Mouse (Mus musculus): ENCODE data around the gene Chil1. TPM values are rescaled to one million over a fixed set of nuclear protein-coding genes. Genes with fewer than 3 reads are reported as not detected.

Gene Chil1
- polyA plus RNA-seq, 1 experiment from 2014 or later, result 1.1 TPM

DNA sequence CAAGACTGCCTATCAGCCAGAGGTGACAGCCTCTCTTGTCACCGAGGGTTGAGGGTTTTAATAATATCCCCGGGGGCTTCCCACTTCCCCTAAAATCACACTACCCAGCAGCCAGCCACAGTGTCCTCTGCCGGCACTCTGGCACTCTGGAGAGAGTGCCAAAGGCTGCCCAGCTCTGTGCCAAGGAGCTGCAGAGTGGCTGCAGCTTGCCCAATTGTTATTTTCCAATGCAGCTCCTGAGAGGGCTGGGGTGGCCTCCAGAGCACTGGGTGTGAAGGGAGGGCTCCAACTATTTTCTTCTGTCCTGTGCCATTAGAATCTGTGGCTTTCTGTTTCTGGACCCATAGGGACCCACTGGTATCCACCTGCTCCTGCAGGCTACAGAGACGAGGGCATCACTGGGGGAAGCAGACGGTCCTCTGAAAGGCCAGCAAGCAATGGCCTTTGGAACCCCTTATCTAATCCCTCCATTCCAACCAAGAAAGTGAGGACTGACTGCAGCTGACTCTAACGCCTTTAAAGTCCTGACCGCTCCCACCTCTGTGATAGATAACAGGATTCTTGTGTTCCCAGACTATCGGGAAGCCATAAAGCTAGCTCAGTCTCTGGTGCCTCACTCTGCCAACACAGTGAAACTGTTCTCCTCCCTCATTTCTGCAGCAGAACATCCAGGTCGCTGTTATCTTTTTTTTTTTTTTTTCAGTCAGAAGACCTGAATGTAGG, 23.5 kb downstream of the Chil1 start:
- no peak overlapping the region for H3K4me2 ChIP-seq (replicated peaks; ENCODE audit: low read depth, low read length)

DNA sequence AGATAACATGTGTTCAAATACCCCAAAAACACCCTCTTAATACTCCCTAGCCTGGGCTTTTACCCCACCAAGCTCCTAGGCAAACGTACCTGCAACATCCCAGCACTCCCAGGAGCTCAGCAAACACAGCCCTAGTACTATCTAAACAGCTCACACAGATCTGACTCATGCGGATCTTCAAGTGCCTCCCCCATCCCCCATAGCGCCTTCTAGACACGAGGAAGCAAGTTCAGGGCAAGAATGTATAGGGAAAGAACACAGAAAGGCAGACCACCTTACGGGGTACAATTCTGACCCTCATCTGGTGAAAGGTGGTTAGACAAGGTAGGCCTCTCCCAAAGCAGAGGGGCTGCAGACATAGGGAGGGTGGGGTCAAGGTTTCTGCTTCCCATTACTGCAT, 24.1 kb downstream of the Chil1 start:
- Histone ChIP-seq H3K9ac (ENCODE audit: low read depth, low read length) (no peak overlapping the region), H3K27me3 (ENCODE audit: control insufficient read depth, insufficient read depth, low read length) (no peaks in the 10 kb centered on the region), H3K27ac (ENCODE audit: low read depth, low read length) (no peak overlapping the region), H3K36me3 (ENCODE audit: control insufficient read depth, insufficient read depth, low read length) (no peaks in the 10 kb centered on the region), H3K4me3 (ENCODE audit: low read depth, low read length) (no peak overlapping the region), H3K4me1 (replicated peaks; ENCODE audit: control insufficient read depth, insufficient read depth, low read length) (no peaks in the 10 kb centered on the region), H3K9me3 (ENCODE audit: control insufficient read depth, low read length) (no peaks in the 10 kb centered on the region), H3K4me2 (replicated peaks; ENCODE audit: low read depth, low read length) (no peak overlapping the region)
- no peak for DNase-seq (ENCODE audit: low spot score)
- 51% methylated on average over 5 of the region's 5 CpGs for WGBS
- ATAC-seq (ENCODE audit: low FRiP score), result no peak

More for the DNA sequence above, 23.5 kb downstream of the Chil1 start:
- Histone ChIP-seq H3K4me1 (replicated peaks; ENCODE audit: control insufficient read depth, insufficient read depth, low read length) (no peaks in the 10 kb centered on the region), H3K36me3 (ENCODE audit: control insufficient read depth, insufficient read depth, low read length) (no peaks in the 10 kb centered on the region), H3K9me3 (ENCODE audit: control insufficient read depth, low read length) (no peaks in the 10 kb centered on the region), H3K27ac (ENCODE audit: low read depth, low read length) (no peak overlapping the region), H3K9ac (ENCODE audit: low read depth, low read length) (no peak overlapping the region), H3K4me3 (ENCODE audit: low read depth, low read length) (no peak overlapping the region), H3K27me3 (ENCODE audit: control insufficient read depth, insufficient read depth, low read length) (no peaks in the 10 kb centered on the region)
- DNase-seq (ENCODE audit: low spot score) (no peak), ATAC-seq (ENCODE audit: low FRiP score) (no peak)
- 65% methylated on average over 9 of the region's 9 CpGs for WGBS

DNA sequence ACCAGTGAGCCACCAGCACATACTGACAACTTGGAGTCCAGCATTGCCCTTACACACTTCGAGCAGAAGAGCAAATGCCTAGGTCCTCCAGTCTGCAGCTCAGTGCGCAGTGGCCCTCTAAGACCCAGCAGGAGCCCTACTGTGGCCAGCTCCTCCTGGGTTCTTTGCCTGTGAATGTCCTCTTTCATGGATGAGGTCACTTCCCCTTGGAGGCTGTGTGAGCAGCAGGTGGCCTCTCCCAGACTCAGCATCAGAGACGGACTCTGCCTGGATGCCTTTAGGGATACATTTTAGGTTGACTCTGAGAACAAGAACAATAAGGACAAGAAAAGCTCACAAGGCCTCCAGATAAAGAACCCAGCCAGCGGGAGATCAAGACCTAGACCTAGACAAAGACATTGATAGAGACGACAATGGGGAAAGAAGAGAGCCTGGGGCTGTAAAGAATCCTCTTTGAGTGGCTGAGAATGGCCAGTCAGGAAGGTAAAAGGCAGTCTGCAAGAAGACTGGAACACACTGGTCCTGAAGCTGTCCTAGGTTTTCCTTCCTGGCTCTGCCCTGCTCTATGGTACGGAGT, 28.3 kb downstream of the Chil1 start:
- ATAC-seq (ENCODE audit: low FRiP score) (no peak), DNase-seq (ENCODE audit: low spot score) (no peak)
- Histone ChIP-seq H3K36me3 (ENCODE audit: control insufficient read depth, insufficient read depth, low read length) (no peaks in the 10 kb centered on the region), H3K4me1 (replicated peaks; ENCODE audit: control insufficient read depth, insufficient read depth, low read length) (0 out of 2 replicates have a peak, but pooled peaks cover 3% of the 10 kb centered on the region), H3K4me2 (replicated peaks; ENCODE audit: low read depth, low read length) (no peak overlapping the region), H3K27ac (ENCODE audit: low read depth, low read length) (no peak overlapping the region), H3K9ac (ENCODE audit: low read depth, low read length) (no peak overlapping the region), H3K4me3 (ENCODE audit: low read depth, low read length) (no peak overlapping the region), H3K9me3 (ENCODE audit: control insufficient read depth, low read length) (no peaks in the 10 kb centered on the region), H3K27me3 (ENCODE audit: control insufficient read depth, insufficient read depth, low read length) (no peaks in the 10 kb centered on the region)
- 55% methylated on average over 6 of the region's 6 CpGs for WGBS

GRCm38 (mm10) chr1:134211043-134211442, 29.1 kb downstream of the Chil1 start:
- H3K36me3 ChIP-seq (ENCODE audit: control insufficient read depth, insufficient read depth, low read length), result no peaks in the 10 kb centered on the region
- no peak for ATAC-seq (ENCODE audit: low FRiP score)
- no peak overlapping the region for H3K4me2 ChIP-seq (replicated peaks; ENCODE audit: low read depth, low read length)
- H3K27me3 ChIP-seq (ENCODE audit: control insufficient read depth, insufficient read depth, low read length), result no peaks in the 10 kb centered on the region
- 0 out of 2 replicates have a peak, but pooled peaks cover 6% of the 10 kb centered on the region for H3K4me1 ChIP-seq (replicated peaks; ENCODE audit: control insufficient read depth, insufficient read depth, low read length)
- H3K27ac ChIP-seq (ENCODE audit: low read depth, low read length), result no peak overlapping the region
- no peak for DNase-seq (ENCODE audit: low spot score)
- no peak overlapping the region for H3K4me3 ChIP-seq (ENCODE audit: low read depth, low read length)
- H3K9ac ChIP-seq (ENCODE audit: low read depth, low read length), result no peak overlapping the region
- WGBS, result 62% methylated on average over 6 of the region's 6 CpGs
- H3K9me3 ChIP-seq (ENCODE audit: control insufficient read depth, low read length), result no peaks in the 10 kb centered on the region

- Histone ChIP-seq H3K4me2 (replicated peaks; ENCODE audit: low read depth, low read length) (no peak overlapping the region), H3K9me3 (ENCODE audit: control insufficient read depth, low read length) (no peaks in the 10 kb centered on the region), H3K4me1 (replicated peaks; ENCODE audit: control insufficient read depth, insufficient read depth, low read length) (0 out of 2 replicates have a peak, but pooled peaks cover 6% of the 10 kb centered on the region), H3K4me3 (ENCODE audit: low read depth, low read length) (no peak overlapping the region), H3K27ac (ENCODE audit: low read depth, low read length) (no peak overlapping the region), H3K36me3 (ENCODE audit: control insufficient read depth, insufficient read depth, low read length) (no peaks in the 10 kb centered on the region), H3K9ac (ENCODE audit: low read depth, low read length) (no peak overlapping the region), H3K27me3 (ENCODE audit: control insufficient read depth, insufficient read depth, low read length) (no peaks in the 10 kb centered on the region)
- ATAC-seq (ENCODE audit: low FRiP score), result no peak
- 21% methylated on average over 2 of the region's 2 CpGs for WGBS
- DNase-seq (ENCODE audit: low spot score), result no peak
Measured at GRCm38 (mm10) chr1:134211631-134212030, 29.7 kb downstream of the Chil1 start.

DNA sequence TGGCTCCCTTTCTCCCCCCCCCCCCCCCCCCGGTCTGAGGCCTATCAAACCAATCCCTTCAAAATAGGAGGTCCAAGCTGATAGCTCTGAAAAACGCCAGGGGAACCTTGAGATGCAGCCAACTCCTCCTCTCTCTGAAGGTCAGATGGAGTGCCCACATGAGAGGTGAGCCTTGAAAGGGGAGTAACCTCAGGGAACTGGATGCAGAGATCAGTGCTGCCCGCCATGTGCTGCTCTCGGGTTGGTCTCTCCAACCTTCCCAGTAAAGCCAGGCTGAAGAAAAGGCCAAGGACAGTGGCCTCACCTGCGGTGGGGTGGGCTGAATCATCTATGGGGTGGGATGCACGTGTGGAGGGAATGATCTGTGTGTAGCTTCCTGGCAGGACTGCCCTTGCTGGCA, 30.4 kb downstream of the Chil1 start:
- Histone ChIP-seq H3K4me2 (replicated peaks; ENCODE audit: low read depth, low read length) (no peak overlapping the region), H3K27ac (ENCODE audit: low read depth, low read length) (no peak overlapping the region), H3K9me3 (ENCODE audit: control insufficient read depth, low read length) (no peaks in the 10 kb centered on the region), H3K9ac (ENCODE audit: low read depth, low read length) (no peak overlapping the region), H3K4me1 (replicated peaks; ENCODE audit: control insufficient read depth, insufficient read depth, low read length) (0 out of 2 replicates have a peak, but pooled peaks cover 6% of the 10 kb centered on the region), H3K4me3 (ENCODE audit: low read depth, low read length) (no peak overlapping the region), H3K36me3 (ENCODE audit: control insufficient read depth, insufficient read depth, low read length) (no peaks in the 10 kb centered on the region), H3K27me3 (ENCODE audit: control insufficient read depth, insufficient read depth, low read length) (no peaks in the 10 kb centered on the region)
- no peak for ATAC-seq (ENCODE audit: low FRiP score)
- WGBS, result 80% methylated on average over 5 of the region's 6 CpGs
- DNase-seq (ENCODE audit: low spot score), result no peak

DNA sequence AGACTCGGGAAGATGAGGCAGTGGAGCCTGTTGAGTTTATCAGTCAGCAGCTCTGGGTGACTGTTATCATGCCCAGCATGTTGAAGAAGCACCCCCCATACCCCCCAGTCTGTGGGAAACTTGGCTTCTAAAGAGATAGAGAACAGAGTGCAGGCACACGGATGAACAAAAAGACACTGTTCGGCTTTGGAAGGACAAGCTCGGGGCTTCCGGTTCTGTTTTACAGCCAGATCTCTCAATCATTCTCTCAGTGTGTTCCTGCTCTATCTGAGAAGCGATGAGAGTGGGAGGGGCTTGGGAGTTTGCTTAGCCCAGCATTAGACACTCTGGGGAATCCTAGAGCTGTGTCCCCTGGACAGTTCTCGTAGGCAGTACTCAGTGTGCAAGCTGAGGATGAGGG, 31.4 kb downstream of the Chil1 start:
- Histone ChIP-seq H3K9me3 (ENCODE audit: control insufficient read depth, low read length) (no peaks in the 10 kb centered on the region), H3K4me3 (ENCODE audit: low read depth, low read length) (no peak overlapping the region), H3K9ac (ENCODE audit: low read depth, low read length) (no peak overlapping the region), H3K27ac (ENCODE audit: low read depth, low read length) (no peak overlapping the region), H3K36me3 (ENCODE audit: control insufficient read depth, insufficient read depth, low read length) (no peaks in the 10 kb centered on the region), H3K27me3 (ENCODE audit: control insufficient read depth, insufficient read depth, low read length) (no peaks in the 10 kb centered on the region), H3K4me1 (replicated peaks; ENCODE audit: control insufficient read depth, insufficient read depth, low read length) (0 out of 2 replicates have a peak, but pooled peaks cover 6% of the 10 kb centered on the region), H3K4me2 (replicated peaks; ENCODE audit: low read depth, low read length) (no peak overlapping the region)
- no peak for DNase-seq (ENCODE audit: low spot score)
- WGBS, result 74% methylated on average over 7 of the region's 7 CpGs
- no peak for ATAC-seq (ENCODE audit: low FRiP score)

GRCm38 (mm10) chr1:134215059-134215458, 33.1 kb downstream of the Chil1 start:
- Histone ChIP-seq H3K9ac (ENCODE audit: low read depth, low read length) (no peak overlapping the region), H3K4me2 (replicated peaks; ENCODE audit: low read depth, low read length) (no peak overlapping the region), H3K27ac (ENCODE audit: low read depth, low read length) (no peak overlapping the region), H3K4me1 (replicated peaks; ENCODE audit: control insufficient read depth, insufficient read depth, low read length) (0 out of 2 replicates have a peak, but pooled peaks cover 6% of the 10 kb centered on the region), H3K9me3 (ENCODE audit: control insufficient read depth, low read length) (no peaks in the 10 kb centered on the region), H3K36me3 (ENCODE audit: control insufficient read depth, insufficient read depth, low read length) (no peaks in the 10 kb centered on the region), H3K4me3 (ENCODE audit: low read depth, low read length) (no peak overlapping the region), H3K27me3 (ENCODE audit: control insufficient read depth, insufficient read depth, low read length) (no peaks in the 10 kb centered on the region)
- no peak for DNase-seq (ENCODE audit: low spot score)
- ATAC-seq (ENCODE audit: low FRiP score), result no peak
- WGBS, result 57% methylated on average over 7 of the region's 7 CpGs
